Mouse (Mus musculus) MEL (cell line): ENCODE measurements around the gene Prex1. TPM values are rescaled to one million over a fixed set of nuclear protein-coding genes. Genes with fewer than 3 reads are reported as not detected.

ENCODE experiments used
- DNase-seq: peaks from one replicate; pipeline ENCODE4 v3.0.0; 2011; ENCODE audit warnings: low read depth, low spot score
- H3K27ac ChIP-seq: 2 replicates; pipeline ENCODE4 v1.5.1; 2012; ENCODE audit warnings: low read depth, mild to moderate bottlenecking, control low read depth, low read length, moderate library complexity; ENCODE audit not compliant: control insufficient read depth
- H3K27me3 ChIP-seq, 2 experiments: fragments of 150-350 bp in 1 of 2; sonication (generic) in 1 of 2; 2 replicates each; pipeline ENCODE4 v1.6.1; 2012; ENCODE audit warnings: low read length in 2 of 2, mild to moderate bottlenecking in 2 of 2, improper control_type of control experiment in 1 of 2, moderate library complexity in 1 of 2; ENCODE audit not compliant: insufficient read depth in 2 of 2, control insufficient read depth in 1 of 2
- H3K36me3 ChIP-seq, 2 experiments: 2 replicates each; pipeline ENCODE4 v1.6.1; 2012 to 2014; ENCODE audit warnings: low read length in 2 of 2, improper control_type of control experiment in 1 of 2, inconsistent platforms in 1 of 2, mild to moderate bottlenecking in 1 of 2; ENCODE audit not compliant: insufficient read depth in 2 of 2, control insufficient read depth in 1 of 2
- H3K4me1 ChIP-seq, 2 experiments: fragments of 150-350 bp in 1 of 2; sonication (generic) in 1 of 2; 2 replicates each; pipeline ENCODE4 v1.6.1; 2012; ENCODE audit warnings: low read length in 2 of 2, improper control_type of control experiment in 1 of 2, mild to moderate bottlenecking in 1 of 2; ENCODE audit not compliant: insufficient read depth in 2 of 2, control insufficient read depth in 1 of 2
- H3K4me3 ChIP-seq, 2 experiments: fragments of 150-350 bp in 1 of 2; sonication (generic) in 1 of 2; 2 replicates each; pipeline ENCODE4 v1.5.1; 2012; ENCODE audit warnings: low read depth in 2 of 2, low read length in 2 of 2, mild to moderate bottlenecking in 2 of 2, moderate library complexity in 2 of 2, control low read depth in 1 of 2, improper control_type of control experiment in 1 of 2; ENCODE audit not compliant: control insufficient read depth in 1 of 2, insufficient read depth in 1 of 2
- H3K79me2 ChIP-seq: 2 replicates; pipeline ENCODE4 v1.6.1; 2012; ENCODE audit warnings: mild to moderate bottlenecking, low read length, moderate library complexity; ENCODE audit not compliant: control insufficient read depth, poor library complexity, insufficient read depth
- H3K9ac ChIP-seq: 2 replicates; pipeline ENCODE4 v1.6.1; 2012; ENCODE audit warnings: low read depth, mild to moderate bottlenecking, control low read depth, low read length, moderate library complexity; ENCODE audit not compliant: control insufficient read depth, poor library complexity, severe bottlenecking
- H3K9me3 ChIP-seq: fragments of 150-350 bp; sonication (generic); replicated peaks from 2 replicates; pipeline ENCODE4 v1.6.1; 2012; ENCODE audit warnings: mild to moderate bottlenecking, low read length, improper control_type of control experiment, moderate library complexity; ENCODE audit not compliant: insufficient read depth
- CHD1 ChIP-seq: IDR thresholded peaks from 2 replicates; pipeline ENCODE4 v1.6.1; 2012; ENCODE audit warnings: low read depth, mild to moderate bottlenecking, inconsistent platforms, low read length, improper control_type of control experiment
- ELF1 ChIP-seq: IDR thresholded peaks from 2 replicates; pipeline ENCODE4 v1.6.1; 2014; ENCODE audit warnings: low read depth, mild to moderate bottlenecking, inconsistent platforms, low read length, improper control_type of control experiment, moderate library complexity
- ETS1 ChIP-seq: IDR thresholded peaks from 2 replicates; pipeline ENCODE4 v1.6.1; 2012; ENCODE audit warnings: low read depth, mild to moderate bottlenecking, inconsistent platforms, low read length, improper control_type of control experiment, moderate library complexity
- HCFC1 ChIP-seq: IDR thresholded peaks from 2 replicates; pipeline ENCODE4 v1.6.1; 2012; ENCODE audit warnings: low read depth, mild to moderate bottlenecking, inconsistent platforms, low read length, improper control_type of control experiment, moderate library complexity
- KAT2A ChIP-seq: conservative IDR thresholded peaks from 2 replicates; pipeline ENCODE4 v1.6.1; 2012; ENCODE audit warnings: low read depth, low read length, improper control_type of control experiment, inconsistent platforms
- MAFK ChIP-seq: IDR thresholded peaks from 2 replicates; pipeline ENCODE4 v1.6.1; 2011; ENCODE audit warnings: low read depth, mild to moderate bottlenecking, low read length, improper control_type of control experiment, borderline replicate concordance
- MAZ ChIP-seq: IDR thresholded peaks from 2 replicates; pipeline ENCODE4 v1.6.1; 2012; ENCODE audit warnings: low read depth, mild to moderate bottlenecking, inconsistent platforms, low read length, improper control_type of control experiment
- MXI1 ChIP-seq: IDR thresholded peaks from 2 replicates; pipeline ENCODE4 v1.6.1; 2011; ENCODE audit warnings: mild to moderate bottlenecking, low read depth, low read length, improper control_type of control experiment
- MYB ChIP-seq: IDR thresholded peaks from 2 replicates; pipeline ENCODE4 v1.6.1; 2011; ENCODE audit warnings: mild to moderate bottlenecking, low read depth, low read length, improper control_type of control experiment
- NELFE ChIP-seq: IDR thresholded peaks from 2 replicates; pipeline ENCODE4 v1.6.1; 2011; ENCODE audit warnings: low read depth, low read length, improper control_type of control experiment
- POLR2AphosphoS5 ChIP-seq: IDR thresholded peaks from 2 replicates; pipeline ENCODE4 v1.6.1; 2012; ENCODE audit warnings: low read depth, borderline replicate concordance, mild to moderate bottlenecking, inconsistent platforms, low read length, moderate library complexity, mixed read lengths
- RCOR1 ChIP-seq: IDR thresholded peaks from 2 replicates; pipeline ENCODE4 v1.6.1; 2012; ENCODE audit warnings: low read depth, mild to moderate bottlenecking, inconsistent platforms, low read length, improper control_type of control experiment
- SMC3 ChIP-seq: IDR thresholded peaks from 2 replicates; pipeline ENCODE4 v1.6.1; 2011; ENCODE audit warnings: low read depth, low read length, improper control_type of control experiment
- TBP ChIP-seq: IDR thresholded peaks from 2 replicates; pipeline ENCODE4 v1.8.0; 2011; ENCODE audit warnings: low read depth, low read length, improper control_type of control experiment
- TCF12 ChIP-seq: IDR thresholded peaks from 2 replicates; pipeline ENCODE4 v1.6.1; 2014; ENCODE audit warnings: low read depth, mild to moderate bottlenecking, inconsistent platforms, low read length, improper control_type of control experiment, moderate library complexity
- USF1 ChIP-seq: IDR thresholded peaks from 2 replicates; pipeline ENCODE4 v1.6.1; 2014; ENCODE audit warnings: low read depth, mild to moderate bottlenecking, inconsistent platforms, low read length, improper control_type of control experiment, moderate library complexity
- ZC3H11A ChIP-seq: IDR thresholded peaks from 2 replicates; pipeline ENCODE4 v1.6.1; 2012; ENCODE audit warnings: low read depth, mild to moderate bottlenecking, inconsistent platforms, low read length, improper control_type of control experiment
- ZMIZ1 ChIP-seq: IDR thresholded peaks from 2 replicates; pipeline ENCODE4 v1.6.1; 2012; ENCODE audit warnings: low read depth, mild to moderate bottlenecking, inconsistent platforms, low read length, improper control_type of control experiment, moderate library complexity
- ZNF384 ChIP-seq: IDR thresholded peaks from 2 replicates; pipeline ENCODE4 v1.6.1; 2012; ENCODE audit warnings: low read depth, mild to moderate bottlenecking, inconsistent platforms, low read length, improper control_type of control experiment
- polyA plus RNA-seq, 2 experiments: library from polyadenylated mRNA; stranded (reverse) in 1 of 2; unstranded in 1 of 2; fragments of >175 nt in 1 of 2; fragments of >200 nt in 1 of 2; gene quantifications; 2 replicates each; pipeline versions ENCODE4 v1.2.1 to v1.2.4; 2012; ENCODE audit warnings: low replicate concordance in 2 of 2, low read depth in 1 of 2; ENCODE audit not compliant: insufficient read length in 2 of 2, insufficient read depth in 1 of 2, missing spikeins in 1 of 2
- total RNA-seq: library from RNA; depleted of rRNA; stranded (reverse); fragments of 300-350 nt; gene quantifications from 2 replicates; pipeline ENCODE4 v1.2.3, GENCODE M21; 2012

Prex1 gene
- total and polyA plus RNA-seq, 3 experiments = 8.0 to 33.1 (median 15.8) TPM

GRCm38 (mm10) chr2:166661498-166661897, 52.1 kb downstream of the Prex1 start:
- no peaks in the 10 kb centered on the region for H3K27me3 ChIP-seq
- H3K4me3 ChIP-seq = no peak overlapping the region

GRCm38 (mm10) chr2:166658380-166658779, 55.3 kb downstream of the Prex1 start:
- H3K27ac ChIP-seq = no peak overlapping the region
- H3K36me3 ChIP-seq = peaks cover 0 to 19% of the 10 kb centered on the region in 2 experiments; a peak in 2 of 4 replicates
- peaks cover 12 to 28% of the 10 kb centered on the region in 2 experiments for H3K4me1 ChIP-seq
- no peak overlapping the region for H3K4me3 ChIP-seq
- no peaks in the 10 kb centered on the region; the same call in 1 of the 2 replicates for H3K79me2 ChIP-seq
- DNase-seq = no peak
- no peaks in the 10 kb centered on the region for H3K27me3 ChIP-seq
- no peaks in the 10 kb centered on the region for H3K9me3 ChIP-seq
- H3K9ac ChIP-seq = no peak overlapping the region
- TF ChIP-seq NELFE (no peak), TBP (no peak), SMC3 (no peak), ZNF384 (no peak), MXI1 (no peak), MYB (no peak)

More at GRCm38 (mm10) chr2:166661498-166661897, 52.1 kb downstream of the Prex1 start:
- Histone ChIP-seq H3K4me1 (peaks cover 20 to 30% of the 10 kb centered on the region in 2 experiments), H3K79me2 (no peaks in the 10 kb centered on the region; the same call in 1 of the 2 replicates), H3K9me3 (no peaks in the 10 kb centered on the region), H3K9ac (no peak overlapping the region), H3K36me3 (peaks cover 0 to 14% of the 10 kb centered on the region in 2 experiments; a peak in 2 of 4 replicates), H3K27ac (no peak overlapping the region)
- no peak for DNase-seq
- TF ChIP-seq MAZ (no peak), NELFE (no peak), USF1 (no peak), SMC3 (no peak), TCF12 (no peak), HCFC1 (no peak), ELF1 (no peak), ZMIZ1 (no peak), KAT2A (no peak), CHD1 (no peak), MAFK (no peak), POLR2AphosphoS5 (no peak), ETS1 (no peak), RCOR1 (no peak), ZC3H11A (no peak)
